Mouse (Mus musculus): Measurements from ENCODE around the gene Taf6l. TPM values are rescaled to one million over a fixed set of nuclear protein-coding genes. Genes with fewer than 3 reads are reported as not detected.

Taf6l gene
- polyA plus RNA-seq (2015; fragmentation: Nextera tagmentation; extraction: Ambion mirVana): 18.2 and 19.6 TPM in 2 replicates

- peak within 1 kb of the TSS; percentile 81 for H3K4me3 ChIP-seq
- H3K9ac ChIP-seq: peak within 1 kb of the TSS; percentile 89
- no peaks in the 10 kb centered on the region for H3K27me3 ChIP-seq (replicated peaks)
- no peaks in the 10 kb centered on the region for H3K9me3 ChIP-seq
- H3K4me1 ChIP-seq: peaks cover 13% of the 10 kb centered on the region
- peak; percentile 96 for ATAC-seq (ENCODE audit: extremely low read depth, insufficient number of reproducible peaks, low FRiP score, low TSS enrichment)
- peaks cover 36% of the 10 kb centered on the region for H3K36me3 ChIP-seq
- H3K27ac ChIP-seq (replicated peaks): peak within 1 kb of the TSS; percentile 83
- H3K4me2 ChIP-seq: peak within 1 kb of the TSS; percentile 81
- WGBS: 1% methylated on average over 32 of the region's 32 CpGs
These were observed at the start of gene Taf6l for GRCm38 (mm10) chr19:8786008-8786781. TSS of gene Taf6l (minus strand) at chr19:8786417.

GRCm38 (mm10) chr19:8832971-8833370, 46.8 kb upstream of the Taf6l start:
- no peaks in the 10 kb centered on the region for H3K9me3 ChIP-seq
- H3K4me3 ChIP-seq: no peak overlapping the region
- no peak for ATAC-seq (ENCODE audit: extremely low read depth, insufficient number of reproducible peaks, low FRiP score, low TSS enrichment)
- H3K36me3 ChIP-seq: peaks cover 83% of the 10 kb centered on the region
- peaks cover under 1% of the 10 kb centered on the region; the same call in 1 of the 2 replicates for H3K4me1 ChIP-seq
- H3K9ac ChIP-seq: no peak overlapping the region
- H3K27me3 ChIP-seq (replicated peaks): no peaks in the 10 kb centered on the region
- H3K27ac ChIP-seq (replicated peaks): no peak overlapping the region
- H3K4me2 ChIP-seq: no peak overlapping the region
- 87% methylated on average over 4 of the region's 4 CpGs for WGBS

GRCm38 (mm10) chr19:8831262-8831661, 45.0 kb upstream of the Taf6l start:
- H3K9me3 ChIP-seq: no peaks in the 10 kb centered on the region
- no peaks in the 10 kb centered on the region for H3K4me1 ChIP-seq
- no peak for ATAC-seq (ENCODE audit: extremely low read depth, insufficient number of reproducible peaks, low FRiP score, low TSS enrichment)
- H3K27me3 ChIP-seq (replicated peaks): no peaks in the 10 kb centered on the region
- WGBS: 72% methylated on average over 11 of the region's 11 CpGs
- H3K36me3 ChIP-seq: peaks cover 99% of the 10 kb centered on the region
- H3K27ac ChIP-seq (replicated peaks): no peak overlapping the region
- no peak overlapping the region for H3K4me3 ChIP-seq
- no peak overlapping the region for H3K9ac ChIP-seq
- no peak overlapping the region for H3K4me2 ChIP-seq

- 88% methylated on average over 8 of the region's 8 CpGs for WGBS
- H3K9me3 ChIP-seq: no peaks in the 10 kb centered on the region
- H3K27ac ChIP-seq (replicated peaks): no peak overlapping the region
- H3K4me3 ChIP-seq: no peak overlapping the region
- H3K4me1 ChIP-seq: no peaks in the 10 kb centered on the region
- ATAC-seq (ENCODE audit: extremely low read depth, insufficient number of reproducible peaks, low FRiP score, low TSS enrichment): no peak
- H3K4me2 ChIP-seq: no peak overlapping the region
- H3K36me3 ChIP-seq: peaks cover 100% of the 10 kb centered on the region
- no peaks in the 10 kb centered on the region for H3K27me3 ChIP-seq (replicated peaks)
- H3K9ac ChIP-seq: peak overlapping the region; percentile 14; the same call in 1 of the 2 replicates
These were observed 44.4 kb upstream of the Taf6l start for GRCm38 (mm10) chr19:8830664-8831063.

- ATAC-seq (ENCODE audit: extremely low read depth, insufficient number of reproducible peaks, low FRiP score, low TSS enrichment): no peak
- 87% methylated on average over 8 of the region's 8 CpGs for WGBS
- H3K4me2 ChIP-seq: no peak within 1 kb of the TSS
These were observed 43.4 kb upstream of the Taf6l start, which contains the start of gene AC129217.1 for GRCm38 (mm10) chr19:8829660-8830059. TSS of gene AC129217.1 (plus strand) at chr19:8829773.

GRCm38 (mm10) chr19:8822696-8823095, 36.5 kb upstream of the Taf6l start:
- WGBS: 67% methylated on average over 8 of the region's 8 CpGs
- ATAC-seq (ENCODE audit: extremely low read depth, insufficient number of reproducible peaks, low FRiP score, low TSS enrichment): no peak
- peak overlapping the region; percentile 99 for H3K9ac ChIP-seq

More at GRCm38 (mm10) chr19:8829660-8830059, 43.4 kb upstream of the Taf6l start, which contains the start of gene AC129217.1:
- Histone ChIP-seq H3K27ac (replicated peaks) (no peak within 1 kb of the TSS), H3K27me3 (replicated peaks) (no peaks in the 10 kb centered on the region), H3K36me3 (peaks cover 100% of the 10 kb centered on the region), H3K9ac (peak within 1 kb of the TSS; percentile 14; the same call in 1 of the 2 replicates), H3K4me3 (no peak within 1 kb of the TSS), H3K4me1 (no peaks in the 10 kb centered on the region), H3K9me3 (no peaks in the 10 kb centered on the region)

GRCm38 (mm10) chr19:8821146-8821545, 34.9 kb upstream of the Taf6l start:
- Histone ChIP-seq H3K9me3 (no peaks in the 10 kb centered on the region), H3K4me2 (peak overlapping the region; percentile 88), H3K4me3 (peak overlapping the region; percentile 99), H3K27ac (replicated peaks) (peak overlapping the region; percentile 99), H3K4me1 (peaks cover 39% of the 10 kb centered on the region), H3K36me3 (peaks cover 49% of the 10 kb centered on the region), H3K9ac (peak overlapping the region; percentile 99), H3K27me3 (replicated peaks) (no peaks in the 10 kb centered on the region)
- 0% methylated on average over 7 of the region's 7 CpGs for WGBS
- ATAC-seq (ENCODE audit: extremely low read depth, insufficient number of reproducible peaks, low FRiP score, low TSS enrichment): no peak

More at GRCm38 (mm10) chr19:8822696-8823095, 36.5 kb upstream of the Taf6l start:
- H3K9me3 ChIP-seq: no peaks in the 10 kb centered on the region
- H3K27ac ChIP-seq (replicated peaks): no peak overlapping the region
- H3K4me2 ChIP-seq: peak overlapping the region; percentile 88
- peaks cover 55% of the 10 kb centered on the region for H3K36me3 ChIP-seq
- peak overlapping the region; percentile 99 for H3K4me3 ChIP-seq
- H3K27me3 ChIP-seq (replicated peaks): no peaks in the 10 kb centered on the region
- H3K4me1 ChIP-seq: peaks cover 25% of the 10 kb centered on the region

- peaks cover 42% of the 10 kb centered on the region for H3K4me1 ChIP-seq
- peak overlapping the region; percentile 88 for H3K4me2 ChIP-seq
- WGBS: under 1% methylated on average over 48 of the region's 48 CpGs
- peak; percentile 40 for ATAC-seq (ENCODE audit: extremely low read depth, insufficient number of reproducible peaks, low FRiP score, low TSS enrichment)
- H3K36me3 ChIP-seq: peaks cover 48% of the 10 kb centered on the region
- peak overlapping the region; percentile 99 for H3K4me3 ChIP-seq
- H3K27ac ChIP-seq (replicated peaks): peak overlapping the region; percentile 99
- H3K9ac ChIP-seq: peak overlapping the region; percentile 99
- H3K9me3 ChIP-seq: no peaks in the 10 kb centered on the region
- no peaks in the 10 kb centered on the region for H3K27me3 ChIP-seq (replicated peaks)
These were observed 34.3 kb upstream of the Taf6l start for GRCm38 (mm10) chr19:8820424-8820956.

GRCm38 (mm10) chr19:8819596-8820423, 33.6 kb upstream of the Taf6l start, which contains the start of gene Hnrnpul2:
TSS of gene Hnrnpul2 (plus strand) at chr19:8820010.
- peak; percentile 91 for ATAC-seq (ENCODE audit: extremely low read depth, insufficient number of reproducible peaks, low FRiP score, low TSS enrichment)
- peaks cover 42% of the 10 kb centered on the region for H3K4me1 ChIP-seq
- H3K9ac ChIP-seq: peak within 1 kb of the TSS; percentile 99
- H3K4me3 ChIP-seq: peak within 1 kb of the TSS; percentile 99
- under 1% methylated on average over 81 of the region's 83 CpGs for WGBS
- peak within 1 kb of the TSS; percentile 88 for H3K4me2 ChIP-seq
- no peaks in the 10 kb centered on the region for H3K27me3 ChIP-seq (replicated peaks)
- H3K36me3 ChIP-seq: peaks cover 48% of the 10 kb centered on the region
- H3K9me3 ChIP-seq: no peaks in the 10 kb centered on the region
- peak within 1 kb of the TSS; percentile 99 for H3K27ac ChIP-seq (replicated peaks)

GRCm38 (mm10) chr19:8818801-8819595, 32.8 kb upstream of the Taf6l start, which contains the start of gene Ttc9c:
TSS of gene Ttc9c (minus strand) at chr19:8819333.
- H3K4me1 ChIP-seq: peaks cover 42% of the 10 kb centered on the region
- peak within 1 kb of the TSS; percentile 99 for H3K4me3 ChIP-seq
- H3K27ac ChIP-seq (replicated peaks): peak within 1 kb of the TSS; percentile 99
- peak; percentile 75 for ATAC-seq (ENCODE audit: extremely low read depth, insufficient number of reproducible peaks, low FRiP score, low TSS enrichment)
- no peaks in the 10 kb centered on the region for H3K27me3 ChIP-seq (replicated peaks)
- peaks cover 47% of the 10 kb centered on the region for H3K36me3 ChIP-seq
- no peaks in the 10 kb centered on the region for H3K9me3 ChIP-seq
- under 1% methylated on average over 33 of the region's 33 CpGs for whole genome bisulfite sequencing
- peak within 1 kb of the TSS; percentile 99 for H3K9ac ChIP-seq
- H3K4me2 ChIP-seq: peak within 1 kb of the TSS; percentile 88

All from heart, embryonic 13.5 days (tissue).